Comparison of ENCODE assay signal across 27 mouse cellular contexts in genomic region chr4:153398421-153398820, GRCm38 (mm10).
DNase-seq lines count a peak whose midpoint lies in the region; ATAC-seq lines count a peak whose summit lies in the region.
"Had no signal": no experiment of that assay in that cellular context is flagged by ENCODE, and none has a peak within 500 bp of the region (broad histone marks: within the 10 kb centered on the region; RNA-seq: fewer than 3 reads in every experiment).

No protein-coding gene starts in this region.

- no peaks in the 10 kb centered on the region for H3K4me1 ChIP-seq in hindbrain, embryonic 16.5 days (ENCODE audit: control insufficient read depth, insufficient read depth, low read depth, low read length)
- 0 out of 2 replicates have a peak, but pooled peaks cover 3% of the 10 kb centered on the region for H3K4me1 ChIP-seq in hindbrain, embryonic 10.5 days (replicated peaks)
- peaks cover 13% of the 10 kb centered on the region for H3K4me1 ChIP-seq in midbrain, embryonic 13.5 days (replicated peaks)
- H3K4me1 ChIP-seq: forebrain, embryonic 15.5 days; heart, embryonic 12.5 days; intestine, embryonic 15.5 days; limb, embryonic 13.5 days; liver, embryonic 12.5 days had no signal

- peak; percentile 22; the same call in 1 of the 2 replicates for ATAC-seq in hindbrain, embryonic 16.5 days
- no peak for ATAC-seq in midbrain, embryonic 13.5 days
- ATAC-seq: activated CD4-positive, CD25-positive, alpha-beta regulatory T cell, adult 4 months; forebrain, embryonic 15.5 days; intestine, embryonic 15.5 days; liver, embryonic 12.5 days; midbrain, embryonic 15.5 days had no signal

- no peak overlapping the region for H3K9ac ChIP-seq in hindbrain, embryonic 16.5 days (ENCODE audit: low read depth, low read length)
- H3K9ac ChIP-seq in midbrain, embryonic 13.5 days (replicated peaks), result no peak overlapping the region
- H3K9ac ChIP-seq: forebrain, embryonic 15.5 days; heart, embryonic 12.5 days; hindbrain, embryonic 12.5 days; intestine, embryonic 15.5 days; limb, embryonic 13.5 days; liver, embryonic 12.5 days; midbrain, embryonic 15.5 days; neural tube, embryonic 12.5 days had no signal

- H3K36me3 ChIP-seq in hindbrain, embryonic 16.5 days (ENCODE audit: control insufficient read depth, insufficient read depth, low read length), result no peaks in the 10 kb centered on the region
- H3K36me3 ChIP-seq in hindbrain, embryonic 10.5 days, result no peaks in the 10 kb centered on the region; the same call in 1 of the 2 replicates
- no peaks in the 10 kb centered on the region for H3K36me3 ChIP-seq in midbrain, embryonic 13.5 days
- H3K36me3 ChIP-seq: forebrain, embryonic 15.5 days; heart, embryonic 12.5 days; hindbrain, embryonic 12.5 days; intestine, embryonic 15.5 days; limb, embryonic 13.5 days; liver, embryonic 12.5 days; midbrain, embryonic 15.5 days; neural tube, embryonic 12.5 days had no signal

- no peaks in the 10 kb centered on the region for H3K27me3 ChIP-seq in hindbrain, embryonic 16.5 days (replicated peaks; ENCODE audit: control insufficient read depth, insufficient read depth, low read length)
- H3K27me3 ChIP-seq in hindbrain, embryonic 10.5 days (ENCODE audit: insufficient read depth, poor library complexity, severe bottlenecking), result no peaks in the 10 kb centered on the region
- no peaks in the 10 kb centered on the region for H3K27me3 ChIP-seq in midbrain, embryonic 13.5 days
- H3K27me3 ChIP-seq: forebrain, embryonic 15.5 days; hindbrain, embryonic 12.5 days; limb, embryonic 13.5 days; liver, embryonic 12.5 days; midbrain, embryonic 15.5 days; neural tube, embryonic 12.5 days had no signal

- WGBS in hindbrain, embryonic 16.5 days, result 84% methylated on average over 8 of the region's 8 CpGs
- 90% methylated on average over 8 of the region's 8 CpGs for WGBS in hindbrain, embryonic 10.5 days
- WGBS in midbrain, embryonic 13.5 days, result 91% methylated on average over 8 of the region's 8 CpGs

- no peak overlapping the region for H3K4me2 ChIP-seq in hindbrain, embryonic 16.5 days (ENCODE audit: low read length)
- no peak overlapping the region for H3K4me2 ChIP-seq in midbrain, embryonic 13.5 days (replicated peaks)
- H3K4me2 ChIP-seq: forebrain, embryonic 15.5 days; heart, embryonic 12.5 days; hindbrain, embryonic 12.5 days; intestine, embryonic 15.5 days; limb, embryonic 13.5 days; liver, embryonic 12.5 days; midbrain, embryonic 15.5 days; neural tube, embryonic 12.5 days had no signal

- DNase-seq in hindbrain, embryonic 10.5 days (ENCODE audit: low spot score), result no peak
- DNase-seq in brain, adult 2 months (ENCODE audit: low read depth, low spot score), result peak; percentile 78
- DNase-seq in cerebellum, adult 11-12 months, result peak; percentile 66
- peak; percentile 62 to 63 for DNase-seq in cerebellum, postnatal 10 days
- DNase-seq in adipocyte (ENCODE audit: low spot score), result no peak
- DNase-seq: adrenal gland, postnatal 10 days; gastrocnemius, postnatal 14 days; heart, adult 11 months; heart, postnatal 10 days; kidney, adult 8-10 months; kidney, postnatal 14 days; lung, adult 18-20 months; lung, postnatal 10 days; right cerebral cortex, adult 18-20 months; thymus, adult 18-20 months; thymus, postnatal 36 days had no signal

- no peak overlapping the region for H3K4me3 ChIP-seq in hindbrain, embryonic 16.5 days (ENCODE audit: low read length)
- H3K4me3 ChIP-seq in hindbrain, embryonic 10.5 days, result no peak overlapping the region
- no peak overlapping the region for H3K4me3 ChIP-seq in midbrain, embryonic 13.5 days (replicated peaks)
- H3K4me3 ChIP-seq: forebrain, embryonic 15.5 days; heart, embryonic 12.5 days; hindbrain, embryonic 12.5 days; intestine, embryonic 15.5 days; limb, embryonic 13.5 days; liver, embryonic 12.5 days; midbrain, embryonic 15.5 days; neural tube, embryonic 12.5 days had no signal

- no peak overlapping the region for H3K27ac ChIP-seq in hindbrain, embryonic 16.5 days (ENCODE audit: low read depth, low read length)
- no peak overlapping the region for H3K27ac ChIP-seq in hindbrain, embryonic 10.5 days
- no peak overlapping the region for H3K27ac ChIP-seq in midbrain, embryonic 13.5 days
- H3K27ac ChIP-seq: forebrain, embryonic 15.5 days; hindbrain, embryonic 12.5 days; intestine, embryonic 15.5 days; limb, embryonic 13.5 days; liver, embryonic 12.5 days; midbrain, embryonic 15.5 days; neural tube, embryonic 12.5 days had no signal

- no peaks in the 10 kb centered on the region for H3K9me3 ChIP-seq in hindbrain, embryonic 16.5 days (ENCODE audit: control insufficient read depth, low read length)
- H3K9me3 ChIP-seq in hindbrain, embryonic 10.5 days, result no peaks in the 10 kb centered on the region
- H3K9me3 ChIP-seq in midbrain, embryonic 13.5 days, result no peaks in the 10 kb centered on the region
- H3K9me3 ChIP-seq: forebrain, embryonic 15.5 days; hindbrain, embryonic 12.5 days; intestine, embryonic 15.5 days; limb, embryonic 13.5 days; midbrain, embryonic 15.5 days; neural tube, embryonic 12.5 days had no signal

Comparison
In these comparisons a context has a peak if more than half of its experiments do, and no peak if none do; other contexts are left out.
1. DNase-seq: peak in brain, adult 2 months (single experiment), cerebellum, adult 11-12 months (single experiment) and cerebellum, postnatal 10 days (2 of 2); none in hindbrain, embryonic 10.5 days (single experiment) and adipocyte (single experiment).